Mouse (Mus musculus): Measurements from ENCODE around the gene Riiad1.

GRCm38 (mm10) chr3:94459834-94460233 lies 20.3 kb downstream of the Riiad1 start:
- TF ChIP-seq CTCF (IDR thresholded peaks at IDR 0.05; ENCODE audit: low read depth) (no peak), EP300 (IDR thresholded peaks at IDR 0.05; ENCODE audit: low read depth) (no peak)

Data from heart, postnatal 0 days (tissue).